Mouse (Mus musculus): Measurements from ENCODE around the gene Nova2.

GRCm38 (mm10) chr7:18998835-18999234 is 73.1 kb downstream of the Nova2 start:
- TF ChIP-seq CTCF (IDR thresholded peaks at IDR 0.05; ENCODE audit: low read depth, low read length) (no peak), POLR2A (IDR thresholded peaks at IDR 0.05; ENCODE audit: borderline replicate concordance, low read depth, low read length) (no peak)

All from bone marrow macrophage, adult 2 months (primary cell).